Mouse (Mus musculus) forebrain, embryonic 13.5 days (tissue): Measurements from ENCODE around the gene Gm20388. TPM values are rescaled to one million over a fixed set of nuclear protein-coding genes. Genes with fewer than 3 reads are reported as not detected.

Source experiments
- ATAC-seq: fragments of 200-750 bp; cut with Nextera tagmentation; 2 replicates; pipeline ENCODE4 v1.8.0; 2017
- H3K27ac ChIP-seq: fragments of 300-500 bp; sonication (generic); 2 replicates; pipeline ENCODE4 v1.5.1; 2015; ENCODE audit warnings: inconsistent platforms, mild to moderate bottlenecking, moderate library complexity
- H3K27me3 ChIP-seq: fragments of 300-500 bp; sonication (generic); 2 replicates; pipeline ENCODE4 v1.6.1; 2015; ENCODE audit warnings: mild to moderate bottlenecking, inconsistent platforms
- H3K36me3 ChIP-seq: fragments of 300-500 bp; sonication (generic); 2 replicates; pipeline ENCODE4 v1.6.1; 2015; ENCODE audit warnings: mild to moderate bottlenecking, inconsistent platforms; ENCODE audit not compliant: poor library complexity, severe bottlenecking
- H3K4me1 ChIP-seq: fragments of 300-500 bp; sonication (generic); 2 replicates; pipeline ENCODE4 v1.6.1; 2015; ENCODE audit warnings: inconsistent platforms
- H3K4me2 ChIP-seq: fragments of 300-500 bp; sonication (generic); 2 replicates; pipeline ENCODE4 v1.6.1; 2015; ENCODE audit warnings: inconsistent platforms, mild to moderate bottlenecking, moderate library complexity
- H3K4me3 ChIP-seq: fragments of 300-500 bp; sonication (generic); 2 replicates; pipeline ENCODE4 v1.5.1; 2015; ENCODE audit warnings: mild to moderate bottlenecking, inconsistent platforms
- H3K9ac ChIP-seq: fragments of 300-500 bp; sonication (generic); 2 replicates; pipeline ENCODE4 v1.6.1; 2015; ENCODE audit warnings: mild to moderate bottlenecking, inconsistent platforms
- H3K9me3 ChIP-seq: fragments of 300-500 bp; sonication (generic); replicated peaks from 2 replicates; pipeline ENCODE4 v1.6.1; 2016; ENCODE audit warnings: inconsistent platforms
- WGBS: fragments of 180-500 bp; shearing (Covaris S2); methylation state at CpG from one replicate; pipeline ENCODE4 v1.1.7; 2015; 5-methylcytosine and 5-hydroxymethylcytosine counted together
- polyA plus RNA-seq: library from polyadenylated mRNA; unstranded; fragments of >200 nt; fragmentation: Nextera tagmentation; extraction: Ambion mirVana; gene quantifications from 2 replicates; pipeline ENCODE4 v1.2.1, GENCODE M21; 2015

The Gm20388 gene
- polyA plus RNA-seq, 1 experiment from 2014 or later = 5.6 TPM

GRCm38 (mm10) chr8:120409371-120410013 lies 498.9 kb downstream of the Gm20388 start:
- H3K9ac ChIP-seq = peak overlapping the region; percentile 27
- H3K27ac ChIP-seq = peak overlapping the region; percentile 3
- H3K9me3 ChIP-seq = no peaks in the 10 kb centered on the region
- H3K4me1 ChIP-seq = peaks cover 90% of the 10 kb centered on the region
- 64% methylated on average over 11 of the region's 11 CpGs for WGBS
- no peak overlapping the region for H3K4me2 ChIP-seq
- no peaks in the 10 kb centered on the region for H3K36me3 ChIP-seq
- H3K27me3 ChIP-seq = 0 out of 2 replicates have a peak, but pooled peaks cover 2% of the 10 kb centered on the region
- no peak for ATAC-seq
- H3K4me3 ChIP-seq = no peak overlapping the region

GRCm38 (mm10) chr8:120411059-120411458 lies 500.4 kb downstream of the Gm20388 start:
- H3K4me1 ChIP-seq = peaks cover 98% of the 10 kb centered on the region
- no peak overlapping the region for H3K4me3 ChIP-seq
- WGBS = 36% methylated on average over 14 of the region's 14 CpGs
- no peak overlapping the region for H3K4me2 ChIP-seq
- no peak for ATAC-seq
- no peaks in the 10 kb centered on the region for H3K9me3 ChIP-seq
- no peaks in the 10 kb centered on the region for H3K36me3 ChIP-seq
- H3K27me3 ChIP-seq = 0 out of 2 replicates have a peak, but pooled peaks cover 2% of the 10 kb centered on the region
- peak overlapping the region; percentile 14; the same call in 1 of the 2 replicates for H3K9ac ChIP-seq
- H3K27ac ChIP-seq = peak overlapping the region; percentile 35; the same call in 1 of the 2 replicates

- H3K27ac ChIP-seq = peak overlapping the region; percentile 35; the same call in 1 of the 2 replicates
- WGBS = 18% methylated on average over 8 of the region's 8 CpGs
- no peak overlapping the region for H3K4me3 ChIP-seq
- H3K4me1 ChIP-seq = peaks cover 100% of the 10 kb centered on the region
- no peak for ATAC-seq
- H3K4me2 ChIP-seq = no peak overlapping the region
- H3K9ac ChIP-seq = peak overlapping the region; percentile 37
- no peaks in the 10 kb centered on the region for H3K9me3 ChIP-seq
- no peaks in the 10 kb centered on the region for H3K36me3 ChIP-seq
- 0 out of 2 replicates have a peak, but pooled peaks cover 2% of the 10 kb centered on the region for H3K27me3 ChIP-seq
Measured at GRCm38 (mm10) chr8:120411862-120412261, 501.2 kb downstream of the Gm20388 start.

GRCm38 (mm10) chr8:120412357-120412756 lies 501.7 kb downstream of the Gm20388 start:
- WGBS = 79% methylated on average over 4 of the region's 4 CpGs
- Histone ChIP-seq H3K4me1 (peaks cover 100% of the 10 kb centered on the region), H3K4me2 (no peak overlapping the region), H3K36me3 (no peaks in the 10 kb centered on the region), H3K27me3 (no peaks in the 10 kb centered on the region), H3K27ac (peak overlapping the region; percentile 68; the same call in 1 of the 2 replicates), H3K4me3 (no peak overlapping the region), H3K9ac (peak overlapping the region; percentile 37; the same call in 1 of the 2 replicates), H3K9me3 (no peaks in the 10 kb centered on the region)
- no peak for ATAC-seq

GRCm38 (mm10) chr8:120412911-120413625 lies 502.4 kb downstream of the Gm20388 start:
- Histone ChIP-seq H3K27ac (peak overlapping the region; percentile 68), H3K9ac (no peak overlapping the region), H3K27me3 (no peaks in the 10 kb centered on the region), H3K4me2 (peak overlapping the region; percentile 17; the same call in 1 of the 2 replicates), H3K4me1 (peaks cover 100% of the 10 kb centered on the region), H3K36me3 (no peaks in the 10 kb centered on the region), H3K9me3 (no peaks in the 10 kb centered on the region), H3K4me3 (no peak overlapping the region)
- 61% methylated on average over 29 of the region's 29 CpGs for WGBS
- no peak for ATAC-seq

GRCm38 (mm10) chr8:120413626-120413988 lies 503.0 kb downstream of the Gm20388 start:
- Histone ChIP-seq H3K9me3 (no peaks in the 10 kb centered on the region), H3K4me2 (no peak overlapping the region), H3K27me3 (no peaks in the 10 kb centered on the region), H3K4me3 (no peak overlapping the region), H3K36me3 (no peaks in the 10 kb centered on the region), H3K9ac (no peak overlapping the region), H3K27ac (peak overlapping the region; percentile 68), H3K4me1 (peaks cover 100% of the 10 kb centered on the region)
- no peak for ATAC-seq
- WGBS = 38% methylated on average over 6 of the region's 6 CpGs

GRCm38 (mm10) chr8:120414216-120414615 lies 503.6 kb downstream of the Gm20388 start:
- Histone ChIP-seq H3K9ac (peak overlapping the region; percentile 30; the same call in 1 of the 2 replicates), H3K27ac (peak overlapping the region; percentile 68), H3K36me3 (no peaks in the 10 kb centered on the region), H3K4me3 (no peak overlapping the region), H3K4me1 (peaks cover 98% of the 10 kb centered on the region), H3K9me3 (no peaks in the 10 kb centered on the region), H3K27me3 (no peaks in the 10 kb centered on the region), H3K4me2 (no peak overlapping the region)
- WGBS = 80% methylated on average over 4 of the region's 4 CpGs
- ATAC-seq = no peak

GRCm38 (mm10) chr8:120415474-120415873 lies 504.8 kb downstream of the Gm20388 start:
- no peak for ATAC-seq
- no peaks in the 10 kb centered on the region for H3K27me3 ChIP-seq
- H3K27ac ChIP-seq = peak overlapping the region; percentile 99
- no peaks in the 10 kb centered on the region for H3K36me3 ChIP-seq
- peaks cover 98% of the 10 kb centered on the region for H3K4me1 ChIP-seq
- H3K4me2 ChIP-seq = no peak overlapping the region
- WGBS = 71% methylated on average over 9 of the region's 11 CpGs
- no peak overlapping the region for H3K4me3 ChIP-seq
- H3K9ac ChIP-seq = no peak overlapping the region
- no peaks in the 10 kb centered on the region for H3K9me3 ChIP-seq

GRCm38 (mm10) chr8:120416173-120416521 lies 505.5 kb downstream of the Gm20388 start:
- H3K4me2 ChIP-seq = peak overlapping the region; percentile 39
- ATAC-seq = no peak
- 54% methylated on average over 6 of the region's 8 CpGs for WGBS
- no peaks in the 10 kb centered on the region for H3K9me3 ChIP-seq
- H3K9ac ChIP-seq = peak overlapping the region; percentile 57
- H3K4me1 ChIP-seq = peaks cover 98% of the 10 kb centered on the region
- no peaks in the 10 kb centered on the region for H3K27me3 ChIP-seq
- H3K27ac ChIP-seq = peak overlapping the region; percentile 99
- H3K36me3 ChIP-seq = no peaks in the 10 kb centered on the region
- no peak overlapping the region for H3K4me3 ChIP-seq

- peak overlapping the region; percentile 99 for H3K27ac ChIP-seq
- peak overlapping the region; percentile 57 for H3K9ac ChIP-seq
- peak overlapping the region; percentile 39 for H3K4me2 ChIP-seq
- 7% methylated on average over 33 of the region's 33 CpGs for WGBS
- H3K4me3 ChIP-seq = 0 out of 2 replicates have a peak overlapping the region, but pooled peaks have one; percentile 6
- no peaks in the 10 kb centered on the region for H3K9me3 ChIP-seq
- H3K36me3 ChIP-seq = no peaks in the 10 kb centered on the region
- peaks cover 98% of the 10 kb centered on the region for H3K4me1 ChIP-seq
- H3K27me3 ChIP-seq = no peaks in the 10 kb centered on the region
- peak; percentile 82 for ATAC-seq
Measured at GRCm38 (mm10) chr8:120416522-120417394, 506.1 kb downstream of the Gm20388 start.

- WGBS = 61% methylated on average over 5 of the region's 5 CpGs
- Histone ChIP-seq H3K27me3 (no peaks in the 10 kb centered on the region), H3K27ac (peak overlapping the region; percentile 99; the same call in 1 of the 2 replicates), H3K4me1 (peaks cover 98% of the 10 kb centered on the region), H3K4me2 (no peak overlapping the region), H3K9me3 (no peaks in the 10 kb centered on the region), H3K9ac (0 out of 2 replicates have a peak overlapping the region, but pooled peaks have one; percentile 23), H3K36me3 (no peaks in the 10 kb centered on the region), H3K4me3 (no peak overlapping the region)
- no peak for ATAC-seq
Measured at GRCm38 (mm10) chr8:120418188-120418587, 507.5 kb downstream of the Gm20388 start.
